Mouse (Mus musculus) forebrain, postnatal 0 days (tissue): ENCODE data around the gene Fbf1. TPM values are rescaled to one million over a fixed set of nuclear protein-coding genes. Genes with fewer than 3 reads are reported as not detected.
"Not testable (repeated sequence)": the region's sequence is repeated elsewhere in the genome, so short reads cannot be mapped to it uniquely, and the experiment has no call there.

Experiments
- ATAC-seq: fragments of 200-750 bp; cut with Nextera tagmentation; 2 replicates; pipeline ENCODE4 v1.8.0; 2017; ENCODE audit warnings: mild to moderate bottlenecking, moderate library complexity
- DNase-seq: peaks from one replicate; pipeline ENCODE4 v3.0.0-alpha.2; 2015
- H3K27ac ChIP-seq: fragments of 300-500 bp; sonication (generic); 2 replicates; pipeline ENCODE4 v1.5.1; 2014; ENCODE audit warnings: low read depth, mild to moderate bottlenecking, antibody characterized with exemption, low read length, moderate library complexity, mixed read lengths
- H3K27me3 ChIP-seq: fragments of 300-500 bp; sonication (generic); 2 replicates; pipeline ENCODE4 v1.6.1; 2014; ENCODE audit warnings: mild to moderate bottlenecking, low read length, mixed read lengths; ENCODE audit not compliant: insufficient read depth
- H3K36me3 ChIP-seq: fragments of 300-500 bp; sonication (generic); 2 replicates; pipeline ENCODE4 v1.6.1; 2014; ENCODE audit warnings: mild to moderate bottlenecking, moderate library complexity; ENCODE audit not compliant: insufficient read depth
- H3K4me1 ChIP-seq: fragments of 300-500 bp; sonication (generic); 2 replicates; pipeline ENCODE4 v1.6.1; 2014; ENCODE audit warnings: antibody characterized with exemption; ENCODE audit not compliant: insufficient read depth
- H3K4me2 ChIP-seq: fragments of 300-500 bp; sonication (generic); 2 replicates; pipeline ENCODE4 v1.6.1; 2014; ENCODE audit warnings: low read depth, mild to moderate bottlenecking, moderate library complexity
- H3K4me3 ChIP-seq: fragments of 300-500 bp; sonication (generic); 2 replicates; pipeline ENCODE4 v1.5.1; 2014; ENCODE audit warnings: low read depth, low read length, mixed read lengths
- H3K9ac ChIP-seq: fragments of 300-500 bp; sonication (generic); 2 replicates; pipeline ENCODE4 v1.6.1; 2014; ENCODE audit warnings: mild to moderate bottlenecking
- H3K9me3 ChIP-seq: fragments of 300-500 bp; sonication (generic); 2 replicates; pipeline ENCODE4 v1.6.1; 2016; ENCODE audit warnings: low read length
- CTCF ChIP-seq: sonication (generic); IDR thresholded peaks from 2 replicates; pipeline ENCODE4 v1.5.1; 2016; ENCODE audit warnings: antibody characterized with exemption, control low read depth, low read depth
- WGBS: fragments of 180-500 bp; shearing (Covaris S2); extraction: QIAGEN DNeasy Blood & Tissue Kit; methylation state at CpG from one replicate; pipeline ENCODE4 v1.1.7; 2014; 5-methylcytosine and 5-hydroxymethylcytosine counted together
- polyA plus RNA-seq: library from polyadenylated mRNA; unstranded; fragments of >200 nt; fragmentation: Nextera tagmentation; extraction: Ambion mirVana; gene quantifications from 2 replicates; pipeline ENCODE4 v1.2.1, GENCODE M21; 2015
- total RNA-seq: library from RNA; depleted of rRNA; stranded (reverse); fragments of >200 nt; gene quantifications from 2 replicates; pipeline ENCODE4 v1.2.3, GENCODE M21; 2014; rRNA removed

The Fbf1 gene
- total and polyA plus RNA-seq, 2 experiments from 2014 or later = 38.2 to 108 TPM

DNA sequence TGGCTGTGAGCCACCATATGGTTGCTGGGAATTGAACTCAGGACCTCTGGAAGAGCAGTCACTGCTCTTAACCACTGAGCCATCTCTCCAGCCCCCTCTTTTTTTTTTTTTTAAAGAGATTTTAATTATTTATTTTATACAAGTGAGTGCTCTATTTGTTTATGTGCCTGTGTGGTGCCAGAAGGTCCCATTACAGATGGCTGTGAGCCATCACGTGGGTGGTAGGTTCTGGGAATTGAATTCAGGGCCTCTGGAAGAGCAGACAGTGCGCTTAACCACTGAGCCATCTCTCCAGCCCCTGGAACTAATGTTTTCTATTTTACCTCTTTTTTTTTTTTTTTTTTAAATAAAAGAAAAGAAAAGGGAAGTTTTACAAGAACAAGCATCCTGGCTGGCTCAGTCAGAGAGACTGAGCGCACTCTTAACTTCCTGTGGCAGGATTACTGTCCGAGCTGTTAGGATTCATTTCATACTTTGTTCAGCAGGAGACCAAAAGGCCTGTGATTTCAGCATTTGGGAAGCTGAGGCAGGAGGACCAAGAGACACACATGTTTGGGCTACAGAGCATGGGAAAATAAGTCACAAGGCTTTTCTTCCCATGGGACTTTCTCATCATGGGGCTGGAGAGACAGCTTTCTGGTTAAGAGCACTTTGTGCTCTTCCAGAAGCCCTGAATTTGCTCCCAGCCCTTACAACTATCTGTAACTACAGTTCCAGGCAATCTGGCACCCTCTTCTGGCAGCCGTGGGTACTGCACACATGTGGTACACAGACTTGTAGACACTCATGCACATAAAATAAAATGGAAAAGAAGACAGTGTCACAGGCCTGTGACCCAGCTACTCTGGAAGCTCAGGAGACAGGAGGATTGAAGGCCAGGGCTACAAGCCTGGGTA lies 71.5 kb downstream of the Fbf1 start:
- Histone ChIP-seq H3K27me3 (no peaks in the 10 kb centered on the region), H3K27ac (no peak overlapping the region), H3K9ac (no peak overlapping the region), H3K4me3 (no peak overlapping the region), H3K4me1 (no peaks in the 10 kb centered on the region), H3K4me2 (no peak overlapping the region), H3K36me3 (no peaks in the 10 kb centered on the region), H3K9me3 (no peaks in the 10 kb centered on the region)
- ATAC-seq (no peak), DNase-seq (no peak)
- TF ChIP-seq CTCF = peak; percentile 47
- WGBS = 91% methylated on average over 5 of the region's 5 CpGs

DNA sequence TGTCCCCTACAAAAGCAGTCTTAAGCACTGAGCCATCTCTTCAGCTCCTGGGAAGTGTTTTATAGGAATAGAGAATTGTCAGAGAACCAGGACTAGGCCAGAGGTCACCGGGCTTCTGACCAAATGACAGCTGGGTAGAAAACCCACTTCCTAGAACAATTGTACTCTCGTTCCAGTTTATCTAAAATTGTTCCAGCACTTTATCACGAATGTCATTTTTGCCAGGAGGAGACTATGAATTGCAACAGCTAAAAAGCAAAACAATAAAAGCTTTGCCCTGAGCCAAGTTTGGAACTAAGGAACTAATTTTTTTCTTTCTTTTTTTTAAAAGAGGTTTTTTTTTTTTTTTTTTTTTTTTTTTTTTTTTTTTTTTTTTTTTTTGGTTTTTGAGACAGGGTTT lies 72.4 kb downstream of the Fbf1 start:
- no peaks in the 10 kb centered on the region for H3K36me3 ChIP-seq
- H3K4me2 ChIP-seq = no peak overlapping the region
- DNase-seq = no peak
- no peaks in the 10 kb centered on the region for H3K9me3 ChIP-seq
- no peak for TF ChIP-seq CTCF
- 87% methylated on average over 3 of the region's 3 CpGs for WGBS
- H3K27ac ChIP-seq = no peak overlapping the region
- H3K4me1 ChIP-seq = no peaks in the 10 kb centered on the region
- H3K27me3 ChIP-seq = no peaks in the 10 kb centered on the region
- H3K4me3 ChIP-seq = no peak overlapping the region
- ATAC-seq = no peak
- H3K9ac ChIP-seq = no peak overlapping the region

DNA sequence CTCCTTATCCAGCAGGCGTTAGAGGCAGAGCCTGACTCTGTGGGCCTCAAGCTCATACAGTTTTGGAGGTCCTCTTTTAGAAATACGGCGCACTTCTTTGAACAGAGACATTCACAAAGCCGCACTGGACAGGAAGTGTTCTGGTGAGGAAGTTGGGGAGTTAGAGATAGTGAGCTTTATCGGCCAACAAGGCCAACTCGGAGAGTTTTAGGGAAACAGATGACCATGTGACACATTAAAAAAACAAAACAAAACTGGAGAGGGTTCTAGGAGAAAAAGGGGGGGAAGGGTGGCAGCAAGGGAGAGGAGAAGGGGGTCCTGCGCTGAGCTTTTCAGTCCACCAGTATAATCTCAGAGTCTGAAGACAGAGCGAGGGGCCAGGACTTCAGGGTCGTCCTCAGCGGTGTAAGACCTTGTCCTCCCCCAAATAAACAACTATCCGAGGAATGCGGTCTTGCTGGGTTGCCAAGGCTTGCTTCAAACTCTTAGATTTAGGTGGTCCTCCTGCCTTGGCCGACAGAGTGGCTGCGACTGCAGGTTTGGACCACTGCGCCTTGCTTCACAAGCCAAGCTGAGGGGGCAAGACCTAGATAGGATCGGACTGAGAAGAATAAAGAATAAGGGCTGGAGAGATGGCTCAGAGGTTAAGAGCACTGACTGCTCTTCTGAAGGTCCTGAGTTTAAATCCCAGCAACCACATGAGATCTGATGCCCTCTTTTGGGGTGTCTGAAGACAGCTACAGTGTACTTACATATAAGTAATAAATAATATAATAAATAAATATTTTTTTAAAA lies 74.0 kb downstream of the Fbf1 start:
- H3K27ac ChIP-seq = no peak overlapping the region
- no peak for TF ChIP-seq CTCF
- no peaks in the 10 kb centered on the region for H3K27me3 ChIP-seq
- no peak overlapping the region for H3K4me3 ChIP-seq
- no peak overlapping the region for H3K4me2 ChIP-seq
- 74% methylated on average over 16 of the region's 16 CpGs for WGBS
- H3K9me3 ChIP-seq = no peaks in the 10 kb centered on the region
- DNase-seq = no peak
- no peaks in the 10 kb centered on the region for H3K4me1 ChIP-seq
- H3K36me3 ChIP-seq = no peaks in the 10 kb centered on the region
- H3K9ac ChIP-seq = no peak overlapping the region
- ATAC-seq = no peak

- not testable (repeated sequence) for H3K4me3 ChIP-seq, H3K4me2 ChIP-seq, H3K36me3 ChIP-seq, ATAC-seq, DNase-seq, H3K9ac ChIP-seq, H3K27me3 ChIP-seq, H3K27ac ChIP-seq, H3K4me1 ChIP-seq, H3K9me3 ChIP-seq
- 88% methylated on average over 6 of the region's 6 CpGs for WGBS
Observed at GRCm38 (mm10) chr11:116092959-116093358, 75.0 kb downstream of the Fbf1 start.

Other genes starting within 250 kb of the Fbf1 start
- gene Sap30bp, start 234.9 kb downstream of the Fbf1 start, total RNA-seq = 60.4 and 70.9 TPM in 2 replicates
- 49.5 and 59.4 TPM in 2 replicates for gene Sap30bp, start 234.9 kb downstream of the Fbf1 start, polyA plus RNA-seq
- 14.5 and 18.9 TPM in 2 replicates for gene Recql5, start 234.7 kb downstream of the Fbf1 start, total RNA-seq
- gene Recql5, start 234.7 kb downstream of the Fbf1 start, polyA plus RNA-seq = 6.9 and 8.4 TPM in 2 replicates
- gene Itgb4, start 193.5 kb downstream of the Fbf1 start, total RNA-seq = 0.46 and 1.1 TPM in 2 replicates
- 0.93 and 1.3 TPM in 2 replicates for gene Itgb4, start 193.5 kb downstream of the Fbf1 start, polyA plus RNA-seq
- gene Galk1, start 155.4 kb downstream of the Fbf1 start, total RNA-seq = 42.6 and 52.2 TPM in 2 replicates
- 61.1 and 66.4 TPM in 2 replicates for gene Galk1, start 155.4 kb downstream of the Fbf1 start, polyA plus RNA-seq
- 730 and 936 TPM in 2 replicates for gene H3f3b, start 140.2 kb downstream of the Fbf1 start, total RNA-seq
- gene H3f3b, start 140.2 kb downstream of the Fbf1 start, polyA plus RNA-seq = 2,422 and 2,718 TPM in 2 replicates
- 38.9 and 43.8 TPM in 2 replicates for gene Unk, start 137.8 kb downstream of the Fbf1 start, total RNA-seq
- 18.7 and 22.5 TPM in 2 replicates for gene Unk, start 137.8 kb downstream of the Fbf1 start, polyA plus RNA-seq
- 0.46 and 0.86 TPM in 2 replicates for gene Unc13d, start 90.2 kb downstream of the Fbf1 start, total RNA-seq
- 0.29 and 0.58 TPM in 2 replicates for gene Unc13d, start 90.2 kb downstream of the Fbf1 start, polyA plus RNA-seq
- 94.7 and 130 TPM in 2 replicates for gene Wbp2, start 81.2 kb downstream of the Fbf1 start, total RNA-seq
- 281 and 287 TPM in 2 replicates for gene Wbp2, start 81.2 kb downstream of the Fbf1 start, polyA plus RNA-seq
- gene Trim47, start 41.0 kb downstream of the Fbf1 start, total RNA-seq = 10.5 and 13.0 TPM in 2 replicates
- 6.6 and 7.8 TPM in 2 replicates for gene Trim47, start 41.0 kb downstream of the Fbf1 start, polyA plus RNA-seq
- 4.2 and 5.0 TPM in 2 replicates for gene Trim65, start 37.0 kb downstream of the Fbf1 start, total RNA-seq
- 1.2 and 1.9 TPM in 2 replicates for gene Trim65, start 37.0 kb downstream of the Fbf1 start, polyA plus RNA-seq
- 56.7 and 67.8 TPM in 2 replicates for gene Mrpl38, start 29.3 kb downstream of the Fbf1 start, total RNA-seq
- gene Mrpl38, start 29.3 kb downstream of the Fbf1 start, polyA plus RNA-seq = 60.7 and 63.6 TPM in 2 replicates
- gene Ten1, start 30.7 kb upstream of the Fbf1 start, total RNA-seq = 62.8 and 65.6 TPM in 2 replicates
- gene Ten1, start 30.7 kb upstream of the Fbf1 start, polyA plus RNA-seq = 92.8 and 104 TPM in 2 replicates
- 89.4 and 108 TPM in 2 replicates for gene Acox1, start 30.9 kb upstream of the Fbf1 start, total RNA-seq
- 43.8 and 58.2 TPM in 2 replicates for gene Acox1, start 30.9 kb upstream of the Fbf1 start, polyA plus RNA-seq
- gene Evpl, start 69.9 kb upstream of the Fbf1 start, total RNA-seq = 1.5 and 2.3 TPM in 2 replicates
- 0.49 and 1.1 TPM in 2 replicates for gene Evpl, start 69.9 kb upstream of the Fbf1 start, polyA plus RNA-seq
- gene Srp68, start 106.1 kb upstream of the Fbf1 start, total RNA-seq = 18.5 and 24.5 TPM in 2 replicates
- gene Srp68, start 106.1 kb upstream of the Fbf1 start, polyA plus RNA-seq = 42.4 and 51.3 TPM in 2 replicates
- not detected in 2 replicates for gene Galr2, start 112.8 kb upstream of the Fbf1 start, total RNA-seq
- 0.20 and 0.36 TPM in 2 replicates for gene Galr2, start 112.8 kb upstream of the Fbf1 start, polyA plus RNA-seq
- gene Exoc7, start 139.1 kb upstream of the Fbf1 start, total RNA-seq = 91.9 and 103 TPM in 2 replicates
- gene Exoc7, start 139.1 kb upstream of the Fbf1 start, polyA plus RNA-seq = 133 and 144 TPM in 2 replicates
- 24.8 and 37.6 TPM in 2 replicates for gene Foxj1, start 167.2 kb upstream of the Fbf1 start, total RNA-seq
- 15.7 and 19.9 TPM in 2 replicates for gene Foxj1, start 167.2 kb upstream of the Fbf1 start, polyA plus RNA-seq
- gene Rnf157, start 244.9 kb upstream of the Fbf1 start, total RNA-seq = 92.7 and 105 TPM in 2 replicates
- 47.3 and 56.7 TPM in 2 replicates for gene Rnf157, start 244.9 kb upstream of the Fbf1 start, polyA plus RNA-seq